Mouse (Mus musculus): ENCODE data around the gene Ctc1.

DNA sequence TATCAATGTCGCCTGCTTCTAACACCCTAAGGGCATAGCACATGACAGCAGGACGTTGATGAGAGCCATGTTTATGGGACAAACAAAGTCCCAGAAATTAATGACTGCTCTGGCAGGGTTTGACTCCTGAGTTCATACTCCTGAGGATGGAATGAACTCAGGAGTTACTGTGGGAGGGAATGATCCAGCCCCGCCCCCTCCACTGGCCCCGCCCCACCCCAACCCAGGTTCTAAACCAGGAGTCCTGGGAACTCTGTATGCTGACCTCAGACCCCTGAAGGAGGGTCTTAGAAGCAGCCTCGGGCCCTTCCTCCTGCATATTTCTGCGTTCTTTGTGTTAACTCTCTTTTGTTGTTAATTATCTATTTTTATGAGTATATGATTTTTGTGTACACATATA, 69.9 kb downstream of the Ctc1 start:
- TF ChIP-seq POLR2A (IDR thresholded peaks at IDR 0.05; ENCODE audit: low read depth, low read length) = no peak
- TF ChIP-seq CTCF (IDR thresholded peaks at IDR 0.05; ENCODE audit: extremely low read depth, insufficient read length, insufficient replicate concordance, low read depth, low read length) = no peak
